Mouse (Mus musculus): ENCODE measurements around the gene Cdca5. TPM values are rescaled to one million over a fixed set of nuclear protein-coding genes. Genes with fewer than 3 reads are reported as not detected.

Gene Cdca5
- polyA plus RNA-seq, 1 experiment, result 13.1 TPM

- H3K27ac ChIP-seq (ENCODE audit: insufficient read depth, low read depth, low read length), result no peak overlapping the region
- TF ChIP-seq CTCF (IDR thresholded peaks at IDR 0.05; ENCODE audit: low read depth, low read length), result no peak
- TF ChIP-seq POLR2A (IDR thresholded peaks at IDR 0.05; ENCODE audit: borderline replicate concordance, low read depth, low read length), result no peak
- H3K4me1 ChIP-seq (ENCODE audit: control insufficient read depth, insufficient read depth, low read length), result peaks cover 26% of the 10 kb centered on the region
- no peak overlapping the region for H3K4me3 ChIP-seq (ENCODE audit: insufficient read depth, low read length)
These were observed 14.1 kb upstream of the Cdca5 start for GRCm38 (mm10) chr19:6070571-6071250.

GRCm38 (mm10) chr19:6071261-6071660 is 13.5 kb upstream of the Cdca5 start:
- H3K4me1 ChIP-seq (ENCODE audit: control insufficient read depth, insufficient read depth, low read length), result peaks cover 31% of the 10 kb centered on the region
- TF ChIP-seq CTCF (IDR thresholded peaks at IDR 0.05; ENCODE audit: low read depth, low read length) (no peak), POLR2A (IDR thresholded peaks at IDR 0.05; ENCODE audit: borderline replicate concordance, low read depth, low read length) (no peak)
- no peak overlapping the region for H3K27ac ChIP-seq (ENCODE audit: insufficient read depth, low read depth, low read length)
- no peak overlapping the region for H3K4me3 ChIP-seq (ENCODE audit: insufficient read depth, low read length)

- no peak for TF ChIP-seq POLR2A (IDR thresholded peaks at IDR 0.05; ENCODE audit: borderline replicate concordance, low read depth, low read length)
- TF ChIP-seq CTCF (IDR thresholded peaks at IDR 0.05; ENCODE audit: low read depth, low read length), result no peak
- Histone ChIP-seq H3K27ac (ENCODE audit: insufficient read depth, low read depth, low read length) (peak overlapping the region; percentile 85), H3K4me3 (ENCODE audit: insufficient read depth, low read length) (peak overlapping the region; percentile 43), H3K4me1 (ENCODE audit: control insufficient read depth, insufficient read depth, low read length) (peaks cover 25% of the 10 kb centered on the region)
These were observed 10.9 kb upstream of the Cdca5 start for GRCm38 (mm10) chr19:6073889-6074288.

- Histone ChIP-seq H3K4me3 (ENCODE audit: insufficient read depth, low read length) (peak within 1 kb of the TSS; percentile 77), H3K4me1 (ENCODE audit: control insufficient read depth, insufficient read depth, low read length) (peaks cover 25% of the 10 kb centered on the region), H3K27ac (ENCODE audit: insufficient read depth, low read depth, low read length) (peak within 1 kb of the TSS; percentile 47)
- TF ChIP-seq POLR2A (IDR thresholded peaks at IDR 0.05; ENCODE audit: borderline replicate concordance, low read depth, low read length) (no peak), CTCF (IDR thresholded peaks at IDR 0.05; ENCODE audit: low read depth, low read length) (no peak)
These were observed 8.0 kb upstream of the Cdca5 start, which contains the start of gene Vps51 for GRCm38 (mm10) chr19:6076564-6077393. TSS of gene Vps51 (minus strand) at chr19:6077231.

GRCm38 (mm10) chr19:6079983-6080480 is 4.8 kb upstream of the Cdca5 start, which contains the start of gene Tmem262:
TSS of gene Tmem262 (plus strand) at chr19:6080033.
- no peak within 1 kb of the TSS for H3K4me3 ChIP-seq (ENCODE audit: insufficient read depth, low read length)
- H3K27ac ChIP-seq (ENCODE audit: insufficient read depth, low read depth, low read length), result no peak within 1 kb of the TSS
- H3K4me1 ChIP-seq (ENCODE audit: control insufficient read depth, insufficient read depth, low read length), result peaks cover 18% of the 10 kb centered on the region
- TF ChIP-seq POLR2A (IDR thresholded peaks at IDR 0.05; ENCODE audit: borderline replicate concordance, low read depth, low read length) (no peak), CTCF (IDR thresholded peaks at IDR 0.05; ENCODE audit: low read depth, low read length) (no peak)

- Histone ChIP-seq H3K4me1 (ENCODE audit: control insufficient read depth, insufficient read depth, low read length) (peaks cover 13% of the 10 kb centered on the region), H3K4me3 (ENCODE audit: insufficient read depth, low read length) (no peak within 1 kb of the TSS), H3K27ac (ENCODE audit: insufficient read depth, low read depth, low read length) (no peak within 1 kb of the TSS)
- no peak for TF ChIP-seq POLR2A (IDR thresholded peaks at IDR 0.05; ENCODE audit: borderline replicate concordance, low read depth, low read length)
- TF ChIP-seq CTCF (IDR thresholded peaks at IDR 0.05; ENCODE audit: low read depth, low read length), result no peak
These were observed 2.6 kb upstream of the Cdca5 start, which contains the start of gene Gm28374 for GRCm38 (mm10) chr19:6082156-6082555. TSS of gene Gm28374 (minus strand) at chr19:6082256.

- Histone ChIP-seq H3K4me3 (ENCODE audit: insufficient read depth, low read length) (peak overlapping the region; percentile 85), H3K27ac (ENCODE audit: insufficient read depth, low read depth, low read length) (peak overlapping the region; percentile 61), H3K4me1 (ENCODE audit: control insufficient read depth, insufficient read depth, low read length) (peaks cover 13% of the 10 kb centered on the region)
- TF ChIP-seq CTCF (IDR thresholded peaks at IDR 0.05; ENCODE audit: low read depth, low read length) (no peak), POLR2A (IDR thresholded peaks at IDR 0.05; ENCODE audit: borderline replicate concordance, low read depth, low read length) (no peak)
These were observed 665 bp downstream of the Cdca5 start for GRCm38 (mm10) chr19:6085417-6085879.

- no peak for TF ChIP-seq POLR2A (IDR thresholded peaks at IDR 0.05; ENCODE audit: borderline replicate concordance, low read depth, low read length)
- no peak for TF ChIP-seq CTCF (IDR thresholded peaks at IDR 0.05; ENCODE audit: low read depth, low read length)
- no peak overlapping the region for H3K4me3 ChIP-seq (ENCODE audit: insufficient read depth, low read length)
- H3K4me1 ChIP-seq (ENCODE audit: control insufficient read depth, insufficient read depth, low read length), result peaks cover 9% of the 10 kb centered on the region
- no peak overlapping the region for H3K27ac ChIP-seq (ENCODE audit: insufficient read depth, low read depth, low read length)
These were observed 4.1 kb downstream of the Cdca5 start for GRCm38 (mm10) chr19:6088841-6089240.

- no peak within 1 kb of the TSS for H3K27ac ChIP-seq (ENCODE audit: insufficient read depth, low read depth, low read length)
- TF ChIP-seq CTCF (IDR thresholded peaks at IDR 0.05; ENCODE audit: low read depth, low read length), result no peak
- no peak for TF ChIP-seq POLR2A (IDR thresholded peaks at IDR 0.05; ENCODE audit: borderline replicate concordance, low read depth, low read length)
- peaks cover 17% of the 10 kb centered on the region for H3K4me1 ChIP-seq (ENCODE audit: control insufficient read depth, insufficient read depth, low read length)
- no peak within 1 kb of the TSS for H3K4me3 ChIP-seq (ENCODE audit: insufficient read depth, low read length)
These were observed 9.3 kb downstream of the Cdca5 start, which contains the start of gene AC131692.1 for GRCm38 (mm10) chr19:6094119-6094518. TSS of gene AC131692.1 (plus strand) at chr19:6094419.

Measured in bone marrow macrophage, adult 2 months (primary cell).